Mouse (Mus musculus): ENCODE measurements at regions not wholly inside any gene's neighbourhood (a gene's known extent, or its start where the extent isn't known, plus 50 kb on each side); places are given as distances from the start of the nearest gene placed in this dataset.

DNA sequence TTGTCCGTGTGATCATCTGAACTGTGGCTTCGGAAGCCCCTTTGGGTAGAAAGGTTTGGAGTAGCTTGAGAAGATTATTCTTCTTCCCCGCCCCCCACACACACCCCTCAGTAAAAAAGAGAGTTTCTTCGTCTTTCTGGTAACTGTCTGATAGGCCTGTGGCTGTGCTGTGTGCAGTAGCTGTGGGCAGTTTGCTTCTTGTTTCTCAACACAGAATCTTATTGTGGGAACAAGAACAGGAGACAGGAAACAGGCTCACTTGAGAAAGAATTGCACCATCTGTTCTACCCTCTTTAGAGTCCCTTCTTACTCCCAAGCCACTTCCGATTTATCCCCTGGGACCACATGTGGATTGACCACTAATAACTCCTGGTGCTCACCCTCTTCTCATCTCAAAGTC, 140.5 kb downstream of the BC067074 start:
- TF ChIP-seq POLR2A (IDR thresholded peaks at IDR 0.05; ENCODE audit: insufficient read depth, low read length): no peak
- no peak for TF ChIP-seq CTCF (IDR thresholded peaks at IDR 0.05; ENCODE audit: low read depth, low read length)
